Mouse (Mus musculus): Measurements from ENCODE around the gene Kazald1.
"Not testable (repeated sequence)": the region's sequence is repeated elsewhere in the genome, so short reads cannot be mapped to it uniquely, and the experiment has no call there.

The Kazald1 gene

GRCm38 (mm10) chr19:45074580-45075322 lies at the start of gene Kazald1:
Gene Kazald1, plus strand, starts transcription at chr19:45075241.
- DNase-seq: peak; percentile 97

DNA sequence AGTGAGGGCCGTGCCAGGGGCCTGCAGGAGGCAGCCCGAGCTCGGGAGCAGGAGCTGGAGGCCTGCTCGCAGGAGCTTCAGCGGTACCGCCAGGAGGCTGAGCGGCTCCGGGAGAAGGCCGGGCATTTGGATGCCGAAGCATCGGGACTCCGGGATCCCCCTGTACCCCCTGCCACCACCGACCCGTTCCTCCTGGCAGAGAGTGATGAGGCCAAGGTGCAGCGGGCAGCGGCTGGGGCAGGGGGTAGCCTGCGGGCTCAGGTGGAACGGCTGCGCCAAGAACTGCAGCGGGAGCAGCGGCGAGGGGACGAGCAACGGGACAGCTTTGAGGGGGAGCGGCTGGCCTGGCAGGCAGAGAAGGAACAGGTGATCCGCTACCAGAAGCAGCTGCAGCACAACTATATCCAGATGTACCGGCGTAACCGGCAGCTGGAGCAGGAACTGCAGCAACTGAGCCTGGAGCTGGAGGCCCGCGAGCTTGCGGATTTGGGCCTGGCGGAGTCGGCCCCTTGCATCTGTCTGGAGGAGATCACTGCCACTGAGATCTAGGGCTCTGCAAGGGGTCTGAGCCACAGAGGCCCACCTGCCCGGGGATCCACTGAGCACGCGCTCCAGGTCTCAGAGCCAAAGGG lies 49.0 kb upstream of the Kazald1 start:
- DNase-seq: peak; percentile 28

DNA sequence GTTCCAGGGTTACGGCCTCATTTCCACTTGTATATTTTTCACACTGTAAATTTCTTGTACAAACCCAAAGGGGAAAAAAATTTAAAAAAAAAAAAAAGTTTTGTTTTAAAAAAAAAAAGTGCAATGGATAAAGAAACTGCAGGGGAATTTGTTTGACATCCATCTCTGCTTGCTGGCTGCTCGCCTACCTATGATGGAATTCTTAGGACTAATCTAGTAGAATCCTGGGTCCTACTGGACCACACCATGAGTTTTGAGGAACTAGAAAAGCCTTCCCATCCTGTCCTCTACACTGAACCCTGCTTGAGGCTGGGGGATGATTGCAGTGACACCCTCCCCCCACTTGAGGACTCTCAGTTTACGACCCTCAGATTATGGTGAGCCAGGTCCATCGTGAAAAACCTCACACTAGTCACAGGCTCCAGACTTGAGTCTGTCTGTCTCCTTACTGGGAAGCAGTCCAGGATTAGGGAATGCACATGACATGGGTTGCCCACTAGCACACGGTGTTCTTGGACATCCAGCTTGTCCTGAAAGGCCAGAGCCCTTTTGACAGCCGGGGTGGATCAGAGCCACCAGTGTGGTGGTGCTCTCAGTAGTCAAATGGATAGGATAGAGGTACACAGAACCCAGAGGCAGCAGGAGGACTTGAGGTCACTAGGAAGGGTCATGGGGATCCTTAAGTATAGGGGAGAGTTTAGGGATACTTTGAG lies 47.9 kb upstream of the Kazald1 start:
- DNase-seq: no peak

GRCm38 (mm10) chr19:45027848-45028247 lies 47.2 kb upstream of the Kazald1 start:
- no peak for DNase-seq

DNA sequence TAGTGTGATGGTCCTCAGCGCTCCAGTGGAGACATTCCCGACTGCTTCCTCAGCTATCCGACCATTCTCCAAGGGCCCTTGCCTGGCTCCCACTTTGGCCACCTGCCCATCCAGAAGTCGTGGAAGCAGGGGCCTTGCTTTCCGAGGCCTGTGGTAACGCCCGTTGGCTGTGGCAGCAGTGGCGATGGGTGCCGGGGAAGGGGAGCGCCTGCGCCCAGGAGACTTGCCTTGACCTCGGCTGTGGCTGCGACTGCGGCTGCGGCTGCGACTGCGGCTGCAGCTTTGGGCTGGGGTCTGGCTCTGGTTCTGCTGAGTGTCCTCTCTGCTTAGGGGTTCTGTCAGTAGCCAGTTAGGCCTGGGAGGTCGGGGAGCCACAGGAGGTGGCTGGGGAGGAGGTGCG lies 46.3 kb upstream of the Kazald1 start:
- no peak for DNase-seq

GRCm38 (mm10) chr19:45029571-45029970 lies 45.5 kb upstream of the Kazald1 start:
- DNase-seq: no peak

GRCm38 (mm10) chr19:45030111-45030510 lies 44.9 kb upstream of the Kazald1 start:
- peak; percentile 83 for DNase-seq

DNA sequence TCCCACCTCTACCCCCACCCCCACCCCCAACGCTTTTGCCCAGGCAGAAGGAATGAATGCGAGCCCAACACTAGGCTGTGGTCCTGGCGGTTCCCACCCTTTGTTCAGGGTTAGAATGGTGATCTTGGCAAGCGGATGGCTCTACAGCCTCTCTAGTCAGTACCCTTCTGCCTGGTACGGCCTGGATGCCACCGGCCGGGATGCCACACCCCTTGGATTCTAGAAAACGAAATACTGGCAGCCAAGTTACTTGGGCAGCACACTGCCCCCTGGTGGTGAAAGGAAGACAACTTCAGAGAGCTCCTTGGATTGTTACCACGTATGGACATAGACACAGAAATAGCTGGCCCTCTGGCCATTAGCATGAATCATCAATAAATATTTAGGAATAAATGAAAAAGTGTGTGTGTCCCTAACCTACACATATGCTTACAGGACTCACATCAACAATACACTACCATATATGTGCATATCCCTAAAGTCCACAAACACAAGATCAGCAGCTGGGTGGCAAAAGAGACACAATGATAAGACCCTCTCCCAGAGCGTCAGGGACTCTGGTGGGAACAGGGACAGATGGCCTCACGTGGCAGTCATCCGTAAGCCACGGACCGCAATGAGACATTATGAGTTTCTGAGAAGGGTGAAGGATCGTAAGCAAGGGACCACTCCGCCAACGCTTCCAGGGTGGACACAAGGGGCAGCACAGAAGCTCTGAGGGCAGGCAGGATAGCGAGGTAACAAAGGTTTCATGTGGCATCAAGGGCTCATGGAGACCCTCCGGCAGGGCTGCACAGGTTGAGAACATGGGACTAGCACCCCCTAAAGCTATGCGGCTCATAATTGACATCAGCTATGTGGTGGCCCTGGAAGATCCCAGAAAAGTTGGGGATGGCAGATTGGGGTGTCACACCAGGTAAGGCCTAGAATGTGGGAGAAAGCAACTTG lies 44.0 kb upstream of the Kazald1 start:
- DNase-seq: peak; percentile 91

GRCm38 (mm10) chr19:45031780-45032179 lies 43.3 kb upstream of the Kazald1 start:
- peak; percentile 90 for DNase-seq

GRCm38 (mm10) chr19:45032570-45033332 lies 42.3 kb upstream of the Kazald1 start:
- DNase-seq: peak; percentile 67

- peak; percentile 74 for DNase-seq
Observed at GRCm38 (mm10) chr19:45036867-45037266, 38.2 kb upstream of the Kazald1 start.

DNA sequence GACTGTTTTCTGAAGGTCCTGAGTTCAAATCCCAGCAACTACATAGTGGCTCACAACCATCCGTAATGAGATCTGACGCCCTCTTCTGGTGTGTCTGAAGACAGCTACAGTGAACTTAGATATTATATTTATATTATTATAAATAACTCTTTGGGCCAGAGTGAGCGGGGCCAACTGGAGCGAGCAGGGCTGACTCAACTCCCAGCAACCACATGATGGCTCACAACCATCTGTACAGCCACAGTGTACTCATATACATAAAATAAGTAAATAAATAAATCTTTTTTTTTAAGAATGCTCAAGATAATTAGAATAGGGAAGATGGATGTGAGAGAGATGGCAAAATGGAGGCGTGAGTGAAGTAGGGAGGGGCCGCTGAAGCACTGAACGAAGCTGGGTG lies 36.8 kb upstream of the Kazald1 start:
- not testable (repeated sequence) for DNase-seq

GRCm38 (mm10) chr19:45040214-45040613 lies 34.8 kb upstream of the Kazald1 start:
- no peak for DNase-seq

DNA sequence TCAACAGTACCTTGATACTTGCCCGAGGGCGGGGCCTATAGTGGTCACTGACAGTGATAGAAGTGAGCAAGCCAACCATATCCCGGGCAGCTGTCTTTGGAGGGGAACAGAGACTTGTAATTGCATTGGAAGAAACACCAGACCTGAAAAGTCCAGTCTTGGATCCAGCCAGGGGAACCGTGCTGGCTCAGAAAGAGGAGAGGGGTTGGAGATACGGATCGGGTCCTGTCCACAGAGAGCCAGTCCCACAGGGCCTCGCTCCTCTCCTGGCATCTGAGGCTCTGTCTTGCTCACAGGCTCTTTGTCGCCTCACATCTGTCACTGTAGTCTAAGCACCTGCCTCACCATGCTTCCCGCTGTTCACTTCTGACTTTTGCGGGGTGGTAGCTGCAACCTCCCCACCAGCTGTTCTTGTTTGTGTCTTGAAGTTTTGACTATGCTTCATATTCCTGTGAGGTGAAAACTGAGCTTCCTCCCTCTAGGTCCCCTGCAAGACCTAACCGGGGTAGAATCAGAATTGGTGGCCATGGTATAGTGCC lies 30.6 kb upstream of the Kazald1 start:
- no peak for DNase-seq

- no peak for DNase-seq
Observed at GRCm38 (mm10) chr19:45045236-45045635, 29.8 kb upstream of the Kazald1 start.

- no peak for DNase-seq
Observed at GRCm38 (mm10) chr19:45045651-45046050, 29.4 kb upstream of the Kazald1 start, which contains the start of gene Pdzd7. Gene Pdzd7, minus strand, starts transcription at chr19:45045717.

GRCm38 (mm10) chr19:45046523-45047321 lies 28.3 kb upstream of the Kazald1 start:
- peak; percentile 92 for DNase-seq

DNA sequence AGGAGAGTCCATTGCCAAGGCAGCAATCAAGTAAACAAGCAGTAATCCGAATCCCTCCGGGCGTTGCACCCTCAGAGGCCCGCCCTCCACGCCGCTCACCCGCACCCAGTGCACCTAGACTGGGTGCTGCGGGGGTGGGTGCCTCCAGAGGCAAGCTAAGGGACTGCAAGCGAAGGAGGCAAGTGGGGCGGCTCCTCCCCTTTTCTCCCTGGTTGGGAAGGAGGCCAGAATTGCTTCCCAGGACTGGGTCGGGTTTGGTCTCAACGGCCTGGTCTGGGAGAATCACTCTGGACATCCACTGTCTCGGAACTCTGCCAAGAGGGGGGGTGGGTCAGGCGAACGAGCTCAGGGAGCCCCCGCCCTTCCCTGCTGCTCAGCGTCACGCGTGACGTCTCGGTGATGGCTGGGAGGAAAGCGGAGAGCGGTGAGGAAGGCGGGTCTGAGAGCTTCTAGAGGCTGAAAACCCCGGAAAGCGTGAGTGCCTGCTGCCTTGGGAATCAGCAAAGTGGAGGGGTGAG lies 27.6 kb upstream of the Kazald1 start, which contains the start of gene Sfxn3:
TSS of gene Sfxn3 (plus strand) at position 87 of the 518 bp plus-strand sequence.
- DNase-seq: peak; percentile 98

DNA sequence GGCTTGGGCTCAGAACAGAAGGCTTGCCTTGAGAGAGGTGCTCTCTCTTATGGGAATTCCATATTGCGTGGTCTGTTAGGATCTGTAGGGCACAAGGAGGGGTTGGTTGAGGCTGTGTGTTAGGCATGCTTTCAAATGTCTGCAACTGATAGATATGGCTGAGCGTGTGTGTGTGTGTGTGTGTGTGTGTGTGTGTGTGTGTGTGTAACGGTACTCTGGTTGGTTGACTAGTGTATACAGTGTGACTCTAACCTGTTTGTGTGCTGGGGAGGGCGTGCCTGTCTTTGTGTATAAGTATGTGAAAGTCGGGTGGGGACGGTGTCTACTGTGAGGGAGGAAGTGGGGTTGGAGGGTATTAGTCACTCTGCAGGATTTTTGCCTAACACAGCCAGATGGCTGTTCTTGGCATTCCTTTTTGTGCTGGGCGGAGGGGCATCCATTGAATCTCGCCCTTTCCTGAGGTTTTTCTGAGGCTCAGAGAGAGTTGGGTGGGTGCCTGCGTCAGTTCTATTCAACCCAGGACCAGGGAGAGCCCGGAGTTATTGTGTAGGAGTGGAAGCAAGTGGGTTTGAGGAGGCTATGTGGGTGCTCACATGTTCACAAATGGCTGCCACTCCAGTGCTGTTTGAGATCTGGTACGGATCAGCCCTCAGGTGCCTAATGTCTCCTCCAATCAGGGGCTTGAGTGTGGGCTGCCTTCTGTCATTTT lies 27.0 kb upstream of the Kazald1 start:
- peak; percentile 63 for DNase-seq
